Mouse (Mus musculus): ENCODE measurements around the gene Ascl4.

Gene Ascl4

GRCm38 (mm10) chr10:85927676-85928445, at the start of gene Ascl4:
Gene Ascl4 (plus strand): TSS chr10:85927681.
- DNase-seq (ENCODE audit: low spot score): no peak

DNA sequence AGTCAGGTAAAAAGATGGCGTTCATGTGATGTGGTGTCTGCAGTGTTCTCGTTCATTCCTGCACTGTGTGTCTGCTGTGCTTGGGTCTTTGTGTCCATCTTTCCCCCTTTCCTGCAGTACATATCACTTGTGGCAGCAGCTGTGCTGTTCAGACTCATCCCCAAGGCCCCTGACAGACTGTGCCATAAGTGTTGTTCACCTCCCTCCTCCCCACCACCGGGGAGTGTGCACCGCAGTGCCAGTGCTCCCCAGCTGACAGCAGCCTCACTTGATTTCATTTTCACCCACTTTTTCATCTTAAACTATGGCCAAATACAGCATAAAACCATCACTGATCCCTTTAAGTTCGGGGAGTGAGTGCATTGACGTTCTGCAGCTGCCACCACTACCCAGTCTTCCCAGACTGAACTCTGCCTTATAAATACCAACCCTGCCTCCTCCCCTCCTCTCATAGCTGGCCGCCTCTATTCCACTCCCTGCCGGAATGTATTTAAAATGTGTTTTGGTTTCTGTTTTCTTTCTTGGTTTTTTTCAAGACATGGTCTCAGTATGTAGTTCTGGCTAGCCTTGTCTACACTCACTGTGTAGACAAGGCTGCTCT, 47.5 kb upstream of the Ascl4 start:
- DNase-seq (ENCODE audit: low spot score): no peak

DNA sequence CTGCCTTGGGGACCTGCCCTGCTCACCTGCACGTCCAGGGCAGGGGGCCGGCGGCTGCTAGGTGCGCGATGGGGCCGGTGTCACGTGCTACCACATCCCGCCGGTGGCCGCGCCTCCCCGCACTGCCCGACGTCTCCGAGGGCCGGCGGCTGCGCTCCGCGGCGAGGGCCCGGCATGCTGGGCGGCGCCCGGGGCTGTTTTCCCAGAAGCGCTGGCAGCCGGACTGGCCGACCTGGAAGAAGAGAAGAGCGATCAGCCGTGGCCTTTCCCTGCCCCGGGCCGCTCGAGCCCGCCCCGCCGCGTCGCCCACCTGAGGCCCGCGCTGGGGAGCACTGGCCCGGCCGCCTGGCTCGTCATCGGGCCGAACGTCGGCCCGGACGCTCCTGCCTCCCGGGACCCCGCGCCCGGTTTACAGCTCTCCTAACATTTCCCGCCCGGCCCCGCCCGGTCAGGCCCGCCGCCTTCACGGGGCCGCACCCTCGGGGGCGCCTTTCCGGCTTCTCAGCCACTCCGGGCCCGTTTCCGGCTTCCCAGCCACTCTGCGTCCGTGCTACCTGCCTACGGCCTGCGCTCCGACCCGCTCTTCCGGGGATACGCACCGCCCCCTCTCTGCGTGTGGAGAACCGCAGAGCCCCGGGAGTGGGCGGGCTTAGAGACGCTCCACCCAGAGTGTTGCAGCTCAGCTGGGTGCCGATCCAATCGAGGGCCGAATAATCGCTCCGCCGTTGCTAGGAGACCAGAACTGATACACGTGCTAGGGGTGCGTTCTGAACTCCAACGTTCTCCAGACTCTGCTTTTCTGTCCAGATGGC, 10.8 kb upstream of the Ascl4 start, which contains the start of gene Prdm4:
Gene Prdm4, minus strand, starts transcription at position 645 of the 812 bp plus-strand sequence.
- DNase-seq (ENCODE audit: low spot score): peak; percentile 88

DNA sequence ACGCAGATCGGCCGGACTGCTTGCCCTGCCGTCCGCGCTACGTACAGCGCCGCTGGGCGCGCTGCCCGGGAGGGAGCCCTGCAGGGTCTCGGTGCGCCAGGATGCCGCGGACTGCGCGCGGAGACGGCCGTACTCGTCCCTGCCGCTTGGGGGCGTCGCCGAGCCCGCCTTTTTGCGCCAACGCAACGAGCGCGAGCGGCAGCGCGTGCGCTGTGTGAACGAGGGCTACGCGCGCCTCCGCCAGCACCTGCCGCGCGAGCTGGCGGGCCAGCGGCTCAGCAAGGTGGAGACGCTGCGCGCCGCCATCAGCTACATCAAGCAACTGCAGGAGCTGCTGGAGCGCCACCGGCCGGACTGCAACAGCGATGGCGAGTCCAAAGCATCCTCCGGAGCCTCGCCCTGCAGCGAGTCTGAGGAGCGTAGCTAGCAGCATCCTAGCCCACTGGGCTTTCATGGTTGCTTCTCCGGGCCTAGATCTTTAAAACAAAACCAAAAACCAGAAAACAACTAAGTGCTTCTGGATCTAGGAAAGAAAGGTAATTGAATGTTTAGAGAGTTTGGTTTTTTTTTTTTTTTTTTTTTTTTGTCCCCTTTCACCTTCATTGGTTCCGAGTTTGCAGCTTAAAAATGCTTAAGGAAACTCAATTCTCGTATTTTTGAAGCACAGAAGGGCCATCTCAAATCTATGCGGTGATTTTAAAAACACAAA, 1.2 kb downstream of the Ascl4 start:
- DNase-seq (ENCODE audit: low spot score): peak; percentile 47

DNA sequence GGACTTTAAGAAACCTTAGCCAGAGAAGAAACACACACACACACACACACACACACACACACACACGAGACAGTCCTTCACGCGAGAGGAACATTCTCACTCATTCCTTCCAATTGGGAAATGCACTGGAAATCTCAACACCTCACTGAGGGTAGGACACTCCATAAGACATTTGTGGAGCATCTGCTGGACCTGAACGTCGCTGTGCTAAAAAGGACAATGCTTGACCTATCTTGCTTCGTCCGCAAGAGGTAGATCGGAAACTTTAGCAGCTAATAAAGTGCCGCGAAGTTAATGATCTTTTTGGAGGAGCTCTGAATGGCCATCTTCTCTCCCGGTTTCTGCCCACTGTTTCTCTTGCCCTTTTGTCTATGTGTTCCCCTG, 1.7 kb downstream of the Ascl4 start:
- DNase-seq (ENCODE audit: low spot score): no peak

DNA sequence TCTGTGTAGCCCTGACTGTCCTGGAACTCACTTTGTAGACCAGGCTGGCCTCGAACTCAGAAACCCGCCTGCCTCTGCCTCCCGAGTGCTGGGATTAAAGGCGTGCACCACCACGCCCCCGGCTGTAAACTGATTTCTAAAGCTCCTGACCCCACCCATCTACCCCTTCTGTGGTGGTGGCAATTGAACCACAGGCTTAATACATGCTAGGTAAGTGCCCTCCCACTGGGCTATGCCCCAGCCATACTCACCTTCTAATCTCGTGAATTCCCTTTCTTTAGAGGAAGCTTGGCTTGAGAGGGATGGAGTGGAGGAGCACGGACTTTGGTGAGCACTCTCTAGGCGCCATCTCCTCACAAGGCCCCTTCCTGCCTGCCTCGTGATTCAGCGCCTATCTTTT, 2.5 kb downstream of the Ascl4 start:
- no peak for DNase-seq (ENCODE audit: low spot score)

- no peak for DNase-seq (ENCODE audit: low spot score)
Measured at GRCm38 (mm10) chr10:85936280-85936965, 8.9 kb downstream of the Ascl4 start.

DNA sequence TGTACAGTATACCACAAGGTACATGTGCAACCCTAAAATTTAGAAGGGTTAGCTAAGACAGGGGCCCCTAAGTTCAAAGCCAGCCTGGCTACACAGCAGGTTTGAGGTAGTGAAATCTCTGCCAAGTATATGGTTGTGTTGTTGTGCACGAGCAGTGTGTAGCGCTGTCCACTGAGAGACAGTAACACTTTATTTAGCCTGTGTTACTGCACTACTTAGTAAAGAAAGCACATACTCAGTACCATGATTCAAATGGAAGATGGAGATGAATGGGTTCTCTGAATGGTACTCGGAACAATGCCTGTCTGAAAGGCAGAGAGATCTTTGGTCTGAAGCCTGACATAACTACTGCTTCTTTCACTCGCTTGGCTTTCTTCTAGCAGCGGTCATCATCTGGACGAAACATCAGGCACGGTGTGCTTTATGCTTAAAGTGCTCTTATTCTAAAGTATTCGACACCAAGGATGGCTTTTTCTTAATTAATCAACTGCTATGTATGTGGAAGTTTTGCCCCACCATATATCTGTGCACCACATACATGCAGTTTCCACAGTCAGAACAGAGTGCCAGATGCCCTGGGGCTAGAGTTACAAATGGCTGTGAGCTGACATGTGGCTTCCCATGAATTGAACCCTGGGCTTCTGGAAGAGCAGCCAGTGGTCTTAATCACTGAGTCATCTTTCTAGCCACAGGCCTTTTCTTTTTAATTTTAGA, 21.2 kb downstream of the Ascl4 start:
- no peak for DNase-seq (ENCODE audit: low spot score)

DNA sequence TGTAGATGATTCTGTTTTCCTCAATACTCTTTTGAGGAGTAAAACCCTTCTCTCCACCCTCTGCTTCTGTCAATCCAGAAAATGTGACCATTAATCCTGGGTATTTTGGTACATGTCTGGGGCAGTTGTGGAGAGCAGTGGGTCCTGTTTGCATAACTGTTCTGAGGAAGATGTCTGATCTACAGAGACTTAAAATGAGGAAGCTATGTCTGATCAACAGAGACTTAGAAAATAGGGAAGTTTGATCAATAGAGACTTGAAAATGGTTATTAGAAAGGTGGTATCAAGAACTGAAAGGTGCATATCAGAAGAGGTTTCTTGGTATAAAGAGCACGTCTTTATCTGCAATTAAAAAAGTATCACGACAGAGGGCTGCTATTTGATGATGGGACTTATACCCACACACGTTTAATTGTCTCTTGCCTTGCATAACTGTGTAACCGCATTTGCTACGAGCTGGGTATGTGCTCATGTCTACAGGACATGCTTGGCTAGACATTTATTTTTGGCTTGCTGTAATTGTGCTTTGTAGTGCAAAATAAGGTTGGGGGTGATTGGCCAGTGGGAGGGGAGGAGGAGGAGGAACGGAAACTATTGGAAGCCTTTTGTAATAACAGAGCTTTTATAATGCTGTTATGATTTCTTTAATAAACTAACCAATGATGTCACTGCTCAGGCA, 24.4 kb downstream of the Ascl4 start:
- no peak for DNase-seq (ENCODE audit: low spot score)

- no peak for DNase-seq (ENCODE audit: low spot score)
Measured at GRCm38 (mm10) chr10:85953401-85953800, 25.9 kb downstream of the Ascl4 start.

DNA sequence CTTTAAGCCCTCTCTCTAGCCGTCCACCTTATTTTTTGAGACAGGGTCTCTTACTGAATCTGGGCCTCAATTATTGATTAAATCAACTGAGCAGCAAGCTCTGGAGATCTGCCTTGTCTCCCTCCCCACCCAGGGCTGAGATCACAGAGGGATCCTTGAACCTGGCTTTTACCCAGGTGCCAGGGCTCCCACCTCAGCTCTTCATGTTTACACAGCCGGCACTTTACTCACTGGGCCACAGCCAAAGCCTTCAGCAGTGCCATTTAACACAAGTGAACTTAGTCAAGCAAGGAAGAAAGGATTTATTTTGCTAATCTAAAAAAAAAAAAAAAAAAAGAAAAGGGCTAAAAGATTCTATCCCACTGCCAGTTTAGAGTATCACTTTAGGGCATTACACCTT, 26.9 kb downstream of the Ascl4 start:
- no peak for DNase-seq (ENCODE audit: low spot score)

- DNase-seq (ENCODE audit: low spot score): no peak
Measured at GRCm38 (mm10) chr10:85956871-85957419, 29.5 kb downstream of the Ascl4 start.

DNA sequence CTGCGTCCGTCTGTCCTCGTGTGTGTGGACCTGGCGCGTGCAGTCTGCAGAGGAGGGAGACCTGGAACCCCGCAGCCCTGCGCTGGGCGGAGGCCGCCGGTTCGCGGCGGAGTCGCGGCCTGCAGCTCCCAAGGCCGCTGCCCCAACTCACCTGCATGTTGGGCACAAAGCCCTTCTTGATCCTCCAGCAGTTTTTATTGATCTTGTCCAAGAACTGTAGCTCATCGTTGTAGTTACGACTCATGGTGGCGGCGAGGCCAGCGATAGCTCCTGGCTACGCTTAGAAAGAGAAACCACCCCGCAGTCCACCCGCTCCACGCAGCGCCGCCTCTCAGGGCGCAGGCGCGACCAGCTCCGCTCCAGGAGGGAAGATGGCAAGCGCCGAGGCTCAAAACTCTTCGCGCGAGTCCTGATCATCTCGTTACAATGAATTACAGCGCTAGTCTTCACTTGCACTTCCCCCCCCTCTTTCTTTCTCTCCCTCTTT, 30.0 kb downstream of the Ascl4 start, which contains the start of gene Rtcb:
Gene Rtcb, minus strand, starts transcription at position 360 of the 487 bp plus-strand sequence.
- peak; percentile 98 for DNase-seq (ENCODE audit: low spot score)

GRCm38 (mm10) chr10:85962897-85963296, 35.4 kb downstream of the Ascl4 start:
- DNase-seq (ENCODE audit: low spot score): no peak

DNA sequence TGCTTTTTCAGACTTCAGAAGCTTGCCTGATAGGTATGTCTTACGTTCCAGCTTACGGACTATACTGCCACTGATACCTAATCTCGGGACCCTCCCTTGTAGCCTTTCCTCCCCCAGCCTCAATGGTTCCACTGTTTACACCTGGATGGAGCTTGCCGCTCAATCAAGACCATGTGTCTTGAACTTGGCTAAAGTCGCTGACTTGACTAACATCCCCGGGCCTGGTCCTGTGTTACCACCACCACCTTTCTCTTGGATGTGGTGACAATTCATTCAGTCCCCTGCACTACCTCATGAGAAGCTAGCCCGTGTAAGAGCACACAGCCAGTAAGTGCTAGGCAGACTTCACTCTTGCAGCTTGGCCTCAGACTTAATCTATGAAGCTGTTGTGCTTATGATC, 36.8 kb downstream of the Ascl4 start:
- no peak for DNase-seq (ENCODE audit: low spot score)

GRCm38 (mm10) chr10:85966476-85966875, 39.0 kb downstream of the Ascl4 start:
- DNase-seq (ENCODE audit: low spot score): no peak

- no peak for DNase-seq (ENCODE audit: low spot score)
Measured at GRCm38 (mm10) chr10:85967411-85968156, 40.1 kb downstream of the Ascl4 start.

DNA sequence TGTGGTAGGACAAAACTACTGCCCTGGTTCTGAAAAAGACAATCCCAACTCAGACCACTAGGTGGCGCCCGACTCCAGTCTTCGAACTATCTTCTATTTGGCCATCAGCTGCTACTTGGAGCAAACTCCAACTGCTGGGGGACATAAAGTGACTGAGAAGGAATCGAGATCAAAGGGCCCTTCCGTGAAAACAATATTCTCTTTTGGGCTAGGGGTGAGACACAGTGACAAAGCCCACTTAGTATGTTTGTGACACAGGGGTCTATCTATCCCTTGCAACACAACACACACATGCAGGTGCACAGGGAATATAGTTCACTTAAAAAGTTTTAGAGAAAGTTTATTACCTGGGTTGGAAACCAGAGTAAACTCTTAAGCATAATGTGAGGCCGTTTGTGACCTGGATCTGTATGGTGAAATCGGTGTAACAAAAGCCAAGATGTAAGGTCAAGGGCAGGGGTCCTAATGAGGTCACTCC, 40.7 kb downstream of the Ascl4 start:
- DNase-seq (ENCODE audit: low spot score): peak; percentile 85

GRCm38 (mm10) chr10:85968731-85969130, 41.2 kb downstream of the Ascl4 start:
- no peak for DNase-seq (ENCODE audit: low spot score)

All from ovary, postnatal 14 days (tissue).